Mouse (Mus musculus) heart, embryonic 10.5 days (tissue): ENCODE data around the gene Pde11a. TPM values are rescaled to one million over a fixed set of nuclear protein-coding genes. Genes with fewer than 3 reads are reported as not detected.

Experiments
- DNase-seq: peaks from one replicate; pipeline ENCODE4 v3.0.0-alpha.2; 2017; ENCODE audit warnings: low spot score
- H3K27ac ChIP-seq: fragments of 300-500 bp; sonication (generic); 2 replicates; pipeline ENCODE4 v1.5.1; 2016; ENCODE audit warnings: mild to moderate bottlenecking
- H3K27me3 ChIP-seq: fragments of 300-500 bp; sonication (generic); 2 replicates; pipeline ENCODE4 v1.6.1; 2016; ENCODE audit warnings: mild to moderate bottlenecking; ENCODE audit not compliant: poor library complexity, insufficient read depth, severe bottlenecking
- H3K36me3 ChIP-seq: fragments of 300-500 bp; sonication (generic); 2 replicates; pipeline ENCODE4 v1.6.1; 2016; ENCODE audit warnings: mild to moderate bottlenecking, moderate library complexity
- H3K4me1 ChIP-seq: fragments of 300-500 bp; sonication (generic); 2 replicates; pipeline ENCODE4 v1.6.1; 2016; ENCODE audit warnings: mild to moderate bottlenecking
- H3K4me3 ChIP-seq: fragments of 300-500 bp; sonication (generic); 2 replicates; pipeline ENCODE4 v1.5.1; 2016; ENCODE audit warnings: mild to moderate bottlenecking, moderate library complexity
- H3K9me3 ChIP-seq: fragments of 300-500 bp; sonication (generic); 2 replicates; pipeline ENCODE4 v1.6.1; 2016; ENCODE audit warnings: mild to moderate bottlenecking, moderate library complexity
- WGBS: fragments of 180-500 bp; shearing (Covaris S2); methylation state at CpG from one replicate; pipeline ENCODE4 v1.1.7; 2016; 5-methylcytosine and 5-hydroxymethylcytosine counted together
- polyA plus RNA-seq: library from polyadenylated mRNA; unstranded; fragments of >200 nt; fragmentation: Nextera tagmentation; extraction: Ambion mirVana; gene quantifications from 2 replicates; pipeline ENCODE4 v1.2.1, GENCODE M21; 2016

Pde11a gene
- polyA plus RNA-seq, 1 experiment from 2014 or later: 0.62 TPM

GRCm38 (mm10) chr2:76285150-76285549, 53.4 kb downstream of the Pde11a start:
- Histone ChIP-seq H3K36me3 (no peaks in the 10 kb centered on the region), H3K27ac (no peak overlapping the region), H3K4me1 (no peaks in the 10 kb centered on the region), H3K9me3 (no peaks in the 10 kb centered on the region), H3K27me3 (no peaks in the 10 kb centered on the region), H3K4me3 (no peak overlapping the region)
- 79% methylated on average over 3 of the region's 3 CpGs for WGBS
- no peak for DNase-seq

GRCm38 (mm10) chr2:76283378-76284132, 55.0 kb downstream of the Pde11a start:
- H3K9me3 ChIP-seq: no peaks in the 10 kb centered on the region
- no peak for DNase-seq
- no peaks in the 10 kb centered on the region for H3K27me3 ChIP-seq
- H3K4me3 ChIP-seq: no peak overlapping the region
- H3K36me3 ChIP-seq: no peaks in the 10 kb centered on the region
- H3K27ac ChIP-seq: no peak overlapping the region
- 80% methylated on average over 6 of the region's 6 CpGs for WGBS
- no peaks in the 10 kb centered on the region for H3K4me1 ChIP-seq

GRCm38 (mm10) chr2:76269494-76269893, 69.1 kb downstream of the Pde11a start:
- Histone ChIP-seq H3K4me3 (no peak overlapping the region), H3K4me1 (no peaks in the 10 kb centered on the region), H3K27ac (no peak overlapping the region), H3K36me3 (no peaks in the 10 kb centered on the region), H3K9me3 (no peaks in the 10 kb centered on the region), H3K27me3 (no peaks in the 10 kb centered on the region)
- no peak for DNase-seq
- WGBS: 93% methylated on average over 1 of the region's 1 CpGs

GRCm38 (mm10) chr2:76267335-76267734, 71.2 kb downstream of the Pde11a start:
- no peaks in the 10 kb centered on the region for H3K4me1 ChIP-seq
- H3K27me3 ChIP-seq: no peaks in the 10 kb centered on the region
- H3K4me3 ChIP-seq: no peak overlapping the region
- H3K9me3 ChIP-seq: no peaks in the 10 kb centered on the region
- H3K36me3 ChIP-seq: no peaks in the 10 kb centered on the region
- DNase-seq: no peak
- WGBS: 88% methylated on average over 6 of the region's 6 CpGs
- no peak overlapping the region for H3K27ac ChIP-seq

GRCm38 (mm10) chr2:76266622-76267021, 72.0 kb downstream of the Pde11a start:
- no peak overlapping the region for H3K4me3 ChIP-seq
- H3K27ac ChIP-seq: no peak overlapping the region
- no peaks in the 10 kb centered on the region for H3K4me1 ChIP-seq
- H3K36me3 ChIP-seq: no peaks in the 10 kb centered on the region
- no peaks in the 10 kb centered on the region for H3K9me3 ChIP-seq
- DNase-seq: no peak
- no peaks in the 10 kb centered on the region for H3K27me3 ChIP-seq
- WGBS: 89% methylated on average over 10 of the region's 10 CpGs

GRCm38 (mm10) chr2:76264258-76264657, 74.3 kb downstream of the Pde11a start:
- Histone ChIP-seq H3K27ac (no peak overlapping the region), H3K4me3 (no peak overlapping the region), H3K4me1 (no peaks in the 10 kb centered on the region), H3K27me3 (no peaks in the 10 kb centered on the region), H3K36me3 (no peaks in the 10 kb centered on the region), H3K9me3 (no peaks in the 10 kb centered on the region)
- no peak for DNase-seq
- 67% methylated on average over 10 of the region's 10 CpGs for WGBS

GRCm38 (mm10) chr2:76262661-76263060, 75.9 kb downstream of the Pde11a start:
- DNase-seq: no peak
- WGBS: 84% methylated on average over 10 of the region's 10 CpGs

GRCm38 (mm10) chr2:76254833-76255232, 83.7 kb downstream of the Pde11a start:
- no peaks in the 10 kb centered on the region for H3K9me3 ChIP-seq
- H3K27ac ChIP-seq: no peak overlapping the region
- WGBS: 48% methylated on average over 6 of the region's 6 CpGs
- DNase-seq: no peak
- no peaks in the 10 kb centered on the region for H3K36me3 ChIP-seq
- no peaks in the 10 kb centered on the region for H3K4me1 ChIP-seq
- no peak overlapping the region for H3K4me3 ChIP-seq
- no peaks in the 10 kb centered on the region for H3K27me3 ChIP-seq

More at GRCm38 (mm10) chr2:76262661-76263060, 75.9 kb downstream of the Pde11a start:
- H3K27ac ChIP-seq: no peak overlapping the region
- no peak overlapping the region for H3K4me3 ChIP-seq
- H3K4me1 ChIP-seq: no peaks in the 10 kb centered on the region
- H3K36me3 ChIP-seq: no peaks in the 10 kb centered on the region
- H3K9me3 ChIP-seq: no peaks in the 10 kb centered on the region
- no peaks in the 10 kb centered on the region for H3K27me3 ChIP-seq

GRCm38 (mm10) chr2:76251379-76251778, 87.2 kb downstream of the Pde11a start:
- Histone ChIP-seq H3K27me3 (no peaks in the 10 kb centered on the region), H3K9me3 (no peaks in the 10 kb centered on the region), H3K4me1 (no peaks in the 10 kb centered on the region), H3K36me3 (no peaks in the 10 kb centered on the region), H3K27ac (no peak overlapping the region), H3K4me3 (no peak overlapping the region)
- 76% methylated on average over 10 of the region's 10 CpGs for WGBS
- DNase-seq: no peak

- DNase-seq: no peak
Observed at GRCm38 (mm10) chr2:76248242-76248641, 90.3 kb downstream of the Pde11a start.

GRCm38 (mm10) chr2:76239175-76239574, 99.4 kb downstream of the Pde11a start:
- 72% methylated on average over 2 of the region's 2 CpGs for WGBS
- Histone ChIP-seq H3K4me1 (0 out of 2 replicates have a peak, but pooled peaks cover 3% of the 10 kb centered on the region), H3K9me3 (no peaks in the 10 kb centered on the region), H3K27ac (no peak overlapping the region), H3K36me3 (no peaks in the 10 kb centered on the region), H3K27me3 (no peaks in the 10 kb centered on the region), H3K4me3 (no peak overlapping the region)
- DNase-seq: no peak

More at GRCm38 (mm10) chr2:76248242-76248641, 90.3 kb downstream of the Pde11a start:
- no peak overlapping the region for H3K4me3 ChIP-seq
- no peaks in the 10 kb centered on the region for H3K36me3 ChIP-seq
- no peaks in the 10 kb centered on the region for H3K4me1 ChIP-seq
- H3K9me3 ChIP-seq: no peaks in the 10 kb centered on the region
- 84% methylated on average over 10 of the region's 10 CpGs for WGBS
- no peak overlapping the region for H3K27ac ChIP-seq
- H3K27me3 ChIP-seq: no peaks in the 10 kb centered on the region

GRCm38 (mm10) chr2:76238496-76238895, 100.1 kb downstream of the Pde11a start:
- no peak for DNase-seq
- H3K27ac ChIP-seq: no peak overlapping the region
- no peak overlapping the region for H3K4me3 ChIP-seq
- H3K36me3 ChIP-seq: no peaks in the 10 kb centered on the region
- H3K4me1 ChIP-seq: 0 out of 2 replicates have a peak, but pooled peaks cover 3% of the 10 kb centered on the region
- 67% methylated on average over 3 of the region's 3 CpGs for WGBS
- no peaks in the 10 kb centered on the region for H3K9me3 ChIP-seq
- H3K27me3 ChIP-seq: no peaks in the 10 kb centered on the region

GRCm38 (mm10) chr2:76237638-76238420, 100.7 kb downstream of the Pde11a start:
- H3K27me3 ChIP-seq: no peaks in the 10 kb centered on the region
- H3K27ac ChIP-seq: no peak overlapping the region
- no peaks in the 10 kb centered on the region for H3K9me3 ChIP-seq
- H3K36me3 ChIP-seq: no peaks in the 10 kb centered on the region
- 0 out of 2 replicates have a peak, but pooled peaks cover 3% of the 10 kb centered on the region for H3K4me1 ChIP-seq
- WGBS: 67% methylated on average over 10 of the region's 10 CpGs
- no peak overlapping the region for H3K4me3 ChIP-seq
- DNase-seq: no peak
